In the genomic region with DNA sequence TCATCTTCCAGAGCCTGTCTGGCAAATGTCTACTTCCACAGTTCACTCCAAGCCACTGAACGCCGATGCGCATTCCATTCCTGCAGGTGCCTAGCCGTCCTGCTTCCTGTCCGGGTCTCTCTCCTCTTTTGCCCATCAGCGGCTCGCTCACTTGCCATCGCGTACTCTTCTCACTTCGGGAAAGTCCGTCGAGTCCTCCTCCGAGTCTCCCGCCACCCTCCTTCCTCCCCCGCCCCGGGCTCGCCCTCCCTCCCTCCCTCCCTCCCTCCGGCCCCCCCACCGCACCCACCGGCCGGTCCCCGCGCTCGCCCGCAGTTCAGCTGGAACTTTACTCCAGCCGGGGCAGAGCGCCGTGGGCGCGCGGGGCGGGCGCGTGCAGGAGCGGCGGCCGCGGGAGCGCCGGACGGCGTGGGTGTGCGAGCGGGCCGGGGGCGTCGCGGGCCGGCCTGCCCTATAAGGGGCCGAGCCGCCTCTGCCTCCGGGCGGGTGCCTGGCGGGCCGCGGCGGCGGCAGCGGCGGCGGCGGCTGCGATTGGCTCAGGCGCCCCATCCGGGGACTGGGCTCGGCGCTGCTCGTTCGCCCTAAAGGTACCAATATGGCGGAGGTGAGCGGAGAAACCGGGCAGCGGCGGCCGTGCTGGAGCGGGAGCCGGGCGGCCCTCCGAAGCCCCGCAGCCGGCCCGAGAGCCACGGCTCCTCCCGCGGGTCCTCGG, we compare ENCODE assay signal across 1 mouse cellular context.
TF ChIP-seq lines count a peak whose summit lies in the region.

No protein-coding gene starts in this region.

TF ChIP-seq in CH12.LX, 34 proteins besides CTCF, POLR2A, EP300 and RAD21 (continued from another document):
- TF ChIP-seq MXI1 (IDR thresholded peaks at IDR 0.05; ENCODE audit: low read depth, low read length), result no peak
- no peak for TF ChIP-seq JUN (IDR thresholded peaks at IDR 0.05; ENCODE audit: insufficient read depth, low read depth, low read length)
- no peak for TF ChIP-seq SMC3 (IDR thresholded peaks at IDR 0.05; ENCODE audit: low read depth, low read length)
- TF ChIP-seq IRF4 (IDR thresholded peaks at IDR 0.05; ENCODE audit: low read depth, low read length), result no peak
- TF ChIP-seq MEF2A (IDR thresholded peaks at IDR 0.05; ENCODE audit: borderline replicate concordance, low read depth, low read length), result no peak
- TF ChIP-seq ZC3H11A (IDR thresholded peaks at IDR 0.05; ENCODE audit: low read depth, low read length), result no peak
- no peak for TF ChIP-seq ZKSCAN1 (IDR thresholded peaks at IDR 0.05; ENCODE audit: borderline replicate concordance, low read depth, low read length)
- TF ChIP-seq USF1 (IDR thresholded peaks at IDR 0.05; ENCODE audit: low read depth, low read length), result no peak
- no peak for TF ChIP-seq GABPA (IDR thresholded peaks at IDR 0.05; ENCODE audit: insufficient replicate concordance, low read depth, low read length)
- TF ChIP-seq UBTF (IDR thresholded peaks at IDR 0.05; ENCODE audit: low read depth, low read length), result peak; percentile 49
- TF ChIP-seq NELFE (IDR thresholded peaks at IDR 0.05; ENCODE audit: low read depth, low read length), result peak; percentile 44; the same call in 1 of the 2 replicates
- TF ChIP-seq PAX5 (IDR thresholded peaks at IDR 0.05; ENCODE audit: low read length), result no peak
- TF ChIP-seq MAX (IDR thresholded peaks at IDR 0.05; ENCODE audit: low read length), result 0 out of 2 replicates have a peak, but pooled peaks have one; percentile 22
- no peak for TF ChIP-seq KAT2A (IDR thresholded peaks at IDR 0.05; ENCODE audit: insufficient replicate concordance, low read length)
- no peak for TF ChIP-seq ETS1 (conservative IDR thresholded peaks at IDR 0.05; ENCODE audit: low read depth, low read length)
- TF ChIP-seq MAZ (IDR thresholded peaks at IDR 0.05; ENCODE audit: low read depth, low read length), result 0 out of 2 replicates have a peak, but pooled peaks have one; percentile 27
- no peak for TF ChIP-seq MAFK (IDR thresholded peaks at IDR 0.05; ENCODE audit: insufficient replicate concordance, low read length)
- TF ChIP-seq ZMIZ1 (IDR thresholded peaks at IDR 0.05; ENCODE audit: low read depth, low read length), result no peak
- no peak for TF ChIP-seq ZNF384 (IDR thresholded peaks at IDR 0.05; ENCODE audit: low read depth, low read length)
- no peak; the same call in 1 of the 2 replicates for TF ChIP-seq SIN3A (IDR thresholded peaks at IDR 0.05; ENCODE audit: low read length)
- TF ChIP-seq CHD1 (IDR thresholded peaks at IDR 0.05; ENCODE audit: low read depth, low read length), result no peak
- TF ChIP-seq TCF12 (IDR thresholded peaks at IDR 0.05; ENCODE audit: low read depth, low read length), result peak; percentile 35; the same call in 1 of the 2 replicates
- no peak for TF ChIP-seq E2F4 (IDR thresholded peaks at IDR 0.05; ENCODE audit: insufficient replicate concordance, low read depth, low read length)
